Mouse (Mus musculus): ENCODE results near the gene Inpp4a. TPM values are rescaled to one million over a fixed set of nuclear protein-coding genes. Genes with fewer than 3 reads are reported as not detected.

Gene Inpp4a
- total RNA-seq, 1 experiment = 4.0 TPM

DNA sequence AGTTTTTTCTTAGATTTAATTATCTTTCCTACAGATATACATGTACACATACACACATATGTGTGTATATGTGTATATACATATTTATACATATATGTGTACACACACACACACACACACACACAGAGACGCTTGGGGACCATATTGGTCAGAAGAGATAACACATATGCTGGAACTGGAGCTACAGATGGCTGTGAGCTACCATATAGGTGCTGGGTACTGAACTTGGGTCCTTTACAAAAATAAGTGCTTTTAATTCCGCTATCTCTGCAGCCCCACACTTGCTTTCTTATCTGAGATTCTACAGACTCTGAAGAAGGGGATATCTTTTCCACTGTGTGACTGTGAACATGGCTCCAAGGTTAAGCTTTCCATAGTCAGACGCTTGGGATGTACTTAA lies 43.6 kb downstream of the Inpp4a start:
- Histone ChIP-seq H3K9ac (ENCODE audit: insufficient read depth, low read depth, low read length, poor library complexity, severe bottlenecking) (no peak overlapping the region), H3K4me1 (ENCODE audit: control insufficient read depth in 2 of 2, insufficient read depth in 2 of 2, low read length in 2 of 2, poor library complexity in 1 of 2) (peaks cover 0 to 7% of the 10 kb centered on the region in 2 experiments; a peak in 2 of 4 replicates), H3K36me3 (ENCODE audit: control insufficient read depth, insufficient read depth, low read length, poor library complexity, severe bottlenecking) (no peaks in the 10 kb centered on the region), H3K9me3 (ENCODE audit: control insufficient read depth, insufficient read depth, low read depth, low read length) (no peaks in the 10 kb centered on the region), H3K4me3 (ENCODE audit: insufficient read depth in 1 of 2, low read depth in 1 of 2, low read length in 2 of 2, poor library complexity in 1 of 2, severe bottlenecking in 1 of 2) (no peak overlapping the region), H3K27ac (ENCODE audit: insufficient read depth, low read depth, low read length, poor library complexity, severe bottlenecking) (no peak overlapping the region)
- DNase-seq (ENCODE audit: low read depth, low spot score) = no peak
- in situ Hi-C loops (cut with MboI; ENCODE audit: low sequenced_read_pairs in 2 of 2, unreplicated experiment in 2 of 2) = no loop called here
- TF ChIP-seq MAFK (IDR thresholded peaks at IDR 0.05; ENCODE audit: insufficient read depth, low read depth, low read length) (no peak), ZNF384 (IDR thresholded peaks at IDR 0.05; ENCODE audit: low read depth, low read length) (no peak), HCFC1 (IDR thresholded peaks at IDR 0.05; ENCODE audit: borderline replicate concordance, insufficient read depth, low read length) (no peak), ZC3H11A (IDR thresholded peaks at IDR 0.05; ENCODE audit: borderline replicate concordance, low read depth, low read length) (no peak), CHD2 (IDR thresholded peaks at IDR 0.05; ENCODE audit: low read depth, low read length) (no peak)

- no peaks in the 10 kb centered on the region for H3K36me3 ChIP-seq (ENCODE audit: control insufficient read depth, insufficient read depth, low read length, poor library complexity, severe bottlenecking)
These were observed 44.7 kb downstream of the Inpp4a start for GRCm38 (mm10) chr1:37344223-37344916.

GRCm38 (mm10) chr1:37347361-37348080 lies 47.9 kb downstream of the Inpp4a start:
- Histone ChIP-seq H3K27ac (ENCODE audit: insufficient read depth, low read depth, low read length, poor library complexity, severe bottlenecking) (no peak overlapping the region), H3K9me3 (ENCODE audit: control insufficient read depth, insufficient read depth, low read depth, low read length) (no peaks in the 10 kb centered on the region), H3K4me1 (ENCODE audit: control insufficient read depth in 2 of 2, insufficient read depth in 2 of 2, low read length in 2 of 2, poor library complexity in 1 of 2) (no peaks in the 10 kb centered on the region), H3K36me3 (ENCODE audit: control insufficient read depth, insufficient read depth, low read length, poor library complexity, severe bottlenecking) (no peaks in the 10 kb centered on the region), H3K4me3 (ENCODE audit: insufficient read depth in 1 of 2, low read depth in 1 of 2, low read length in 2 of 2, poor library complexity in 1 of 2, severe bottlenecking in 1 of 2) (no peak overlapping the region), H3K9ac (ENCODE audit: insufficient read depth, low read depth, low read length, poor library complexity, severe bottlenecking) (no peak overlapping the region)
- DNase-seq (ENCODE audit: low read depth, low spot score) = no peak
- in situ Hi-C loops (cut with MboI; ENCODE audit: low sequenced_read_pairs in 2 of 2, unreplicated experiment in 2 of 2) = no loop called here
- no peak for TF ChIP-seq ZC3H11A (IDR thresholded peaks at IDR 0.05; ENCODE audit: borderline replicate concordance, low read depth, low read length)
- TF ChIP-seq MAFK (IDR thresholded peaks at IDR 0.05; ENCODE audit: insufficient read depth, low read depth, low read length) = no peak
- no peak for TF ChIP-seq HCFC1 (IDR thresholded peaks at IDR 0.05; ENCODE audit: borderline replicate concordance, insufficient read depth, low read length)
- TF ChIP-seq ZNF384 (IDR thresholded peaks at IDR 0.05; ENCODE audit: low read depth, low read length) = no peak
- no peak for TF ChIP-seq CHD2 (IDR thresholded peaks at IDR 0.05; ENCODE audit: low read depth, low read length)

More at GRCm38 (mm10) chr1:37344223-37344916, 44.7 kb downstream of the Inpp4a start:
- no peak for DNase-seq (ENCODE audit: low read depth, low spot score)
- H3K27ac ChIP-seq (ENCODE audit: insufficient read depth, low read depth, low read length, poor library complexity, severe bottlenecking) = no peak overlapping the region
- TF ChIP-seq ZC3H11A (IDR thresholded peaks at IDR 0.05; ENCODE audit: borderline replicate concordance, low read depth, low read length) = no peak
- no peak for TF ChIP-seq HCFC1 (IDR thresholded peaks at IDR 0.05; ENCODE audit: borderline replicate concordance, insufficient read depth, low read length)
- TF ChIP-seq CHD2 (IDR thresholded peaks at IDR 0.05; ENCODE audit: low read depth, low read length) = no peak
- TF ChIP-seq MAFK (IDR thresholded peaks at IDR 0.05; ENCODE audit: insufficient read depth, low read depth, low read length) = no peak
- TF ChIP-seq ZNF384 (IDR thresholded peaks at IDR 0.05; ENCODE audit: low read depth, low read length) = no peak
- no peak overlapping the region for H3K4me3 ChIP-seq (ENCODE audit: insufficient read depth in 1 of 2, low read depth in 1 of 2, low read length in 2 of 2, poor library complexity in 1 of 2, severe bottlenecking in 1 of 2)
- H3K9ac ChIP-seq (ENCODE audit: insufficient read depth, low read depth, low read length, poor library complexity, severe bottlenecking) = no peak overlapping the region
- 0 out of 4 replicates have a peak, but pooled peaks cover 0 to 2% of the 10 kb centered on the region in 2 experiments for H3K4me1 ChIP-seq (ENCODE audit: control insufficient read depth in 2 of 2, insufficient read depth in 2 of 2, low read length in 2 of 2, poor library complexity in 1 of 2)
- H3K9me3 ChIP-seq (ENCODE audit: control insufficient read depth, insufficient read depth, low read depth, low read length) = no peaks in the 10 kb centered on the region
- in situ Hi-C loops (cut with MboI; ENCODE audit: low sequenced_read_pairs in 2 of 2, unreplicated experiment in 2 of 2) = no loop called here

DNA sequence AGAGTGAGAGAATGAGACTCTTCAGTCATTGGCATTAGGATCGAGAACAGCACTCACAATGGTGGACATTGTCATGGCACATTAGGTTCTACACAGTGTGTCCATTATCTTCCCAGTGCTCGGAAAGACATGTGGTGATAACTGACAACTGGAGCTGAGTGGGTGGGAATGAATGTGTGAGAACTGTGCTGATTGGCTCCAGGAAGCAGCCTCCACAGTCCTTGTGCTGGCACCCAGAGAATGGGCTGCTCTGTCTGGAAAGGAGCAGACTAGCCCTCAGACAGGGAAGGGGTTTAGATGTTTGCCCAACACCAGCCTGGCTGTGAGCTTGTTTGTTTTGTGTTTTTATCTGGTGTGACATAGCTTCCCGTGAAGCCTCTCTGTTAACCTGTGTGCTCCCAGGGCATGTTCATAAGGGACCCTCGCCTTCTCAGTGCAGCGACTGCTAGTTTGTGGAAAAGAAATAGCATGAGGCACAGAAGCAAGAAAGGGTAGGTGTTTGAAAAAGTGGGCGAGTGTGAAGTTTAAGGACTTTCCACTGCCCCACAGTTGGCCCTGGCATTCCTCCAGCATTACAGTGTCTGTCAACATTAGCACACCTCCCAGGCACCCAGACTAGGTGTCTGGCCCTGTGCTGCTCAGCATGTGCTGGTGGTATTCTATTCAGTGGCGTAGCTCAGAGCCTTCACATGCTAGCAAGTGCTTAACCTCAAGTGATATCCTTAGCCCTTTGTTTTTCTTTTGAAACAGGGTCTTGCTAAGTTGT lies 51.4 kb downstream of the Inpp4a start:
- no peak for TF ChIP-seq ZNF384 (IDR thresholded peaks at IDR 0.05; ENCODE audit: low read depth, low read length)
- no peak for TF ChIP-seq CHD2 (IDR thresholded peaks at IDR 0.05; ENCODE audit: low read depth, low read length)
- no peak for TF ChIP-seq HCFC1 (IDR thresholded peaks at IDR 0.05; ENCODE audit: borderline replicate concordance, insufficient read depth, low read length)
- no peak for TF ChIP-seq ZC3H11A (IDR thresholded peaks at IDR 0.05; ENCODE audit: borderline replicate concordance, low read depth, low read length)
- no peak for TF ChIP-seq MAFK (IDR thresholded peaks at IDR 0.05; ENCODE audit: insufficient read depth, low read depth, low read length)
- H3K9ac ChIP-seq (ENCODE audit: insufficient read depth, low read depth, low read length, poor library complexity, severe bottlenecking) = no peak overlapping the region
- no peaks in the 10 kb centered on the region for H3K9me3 ChIP-seq (ENCODE audit: control insufficient read depth, insufficient read depth, low read depth, low read length)
- in situ Hi-C loops (cut with MboI; ENCODE audit: low sequenced_read_pairs in 2 of 2, unreplicated experiment in 2 of 2) = no loop called here
- H3K4me3 ChIP-seq (ENCODE audit: insufficient read depth in 1 of 2, low read depth in 1 of 2, low read length in 2 of 2, poor library complexity in 1 of 2, severe bottlenecking in 1 of 2) = no peak overlapping the region
- no peaks in the 10 kb centered on the region for H3K4me1 ChIP-seq (ENCODE audit: control insufficient read depth in 2 of 2, insufficient read depth in 2 of 2, low read length in 2 of 2, poor library complexity in 1 of 2)
- no peak overlapping the region; the same call in 1 of the 2 replicates for H3K27ac ChIP-seq (ENCODE audit: insufficient read depth, low read depth, low read length, poor library complexity, severe bottlenecking)
- H3K36me3 ChIP-seq (ENCODE audit: control insufficient read depth, insufficient read depth, low read length, poor library complexity, severe bottlenecking) = no peaks in the 10 kb centered on the region
- DNase-seq (ENCODE audit: low read depth, low spot score) = no peak
